Mouse (Mus musculus) right cerebral cortex, postnatal 36 days (tissue): ENCODE data around the gene Polr1b.

Experiments used
- DNase-seq, 2 experiments: peaks; one replicate each; pipeline ENCODE4 v3.0.0; 2022; ENCODE audit warnings: low spot score in 2 of 2, mixed read lengths in 1 of 2

Polr1b gene

GRCm38 (mm10) chr2:129118061-129118460 is 17.3 kb downstream of the Polr1b start:
- no peak for DNase-seq

- no peak for DNase-seq
Observed at GRCm38 (mm10) chr2:129121986-129122385, 21.2 kb downstream of the Polr1b start.

- DNase-seq, result peak; percentile 94 to 98
Observed at GRCm38 (mm10) chr2:129129412-129129929, 28.7 kb downstream of the Polr1b start, which contains the start of gene Chchd5. Chchd5 (plus strand) TSS chr2:129129700.

GRCm38 (mm10) chr2:129129987-129130545 is 29.3 kb downstream of the Polr1b start:
- no peak for DNase-seq

GRCm38 (mm10) chr2:129130776-129131175 is 30.0 kb downstream of the Polr1b start:
- no peak for DNase-seq

- no peak for DNase-seq
Observed at GRCm38 (mm10) chr2:129132231-129132630, 31.4 kb downstream of the Polr1b start.

GRCm38 (mm10) chr2:129133006-129133805 is 32.4 kb downstream of the Polr1b start:
- peak; percentile 82 to 85 for DNase-seq

- DNase-seq, result peak in 1 of 2 experiments; percentile 20
Observed at GRCm38 (mm10) chr2:129139906-129140305, 39.1 kb downstream of the Polr1b start.

GRCm38 (mm10) chr2:129148836-129149235 is 48.0 kb downstream of the Polr1b start:
- no peak for DNase-seq

- no peak for DNase-seq
Observed at GRCm38 (mm10) chr2:129150386-129150785, 49.6 kb downstream of the Polr1b start.

- DNase-seq, result peak in 1 of 2 experiments; percentile 8
Observed at GRCm38 (mm10) chr2:129151111-129151510, 50.3 kb downstream of the Polr1b start.

- DNase-seq, result no peak
Observed at GRCm38 (mm10) chr2:129152751-129153150, 52.0 kb downstream of the Polr1b start.

GRCm38 (mm10) chr2:129164815-129165214 is 64.0 kb downstream of the Polr1b start:
- no peak for DNase-seq

GRCm38 (mm10) chr2:129166466-129167463 is 66.0 kb downstream of the Polr1b start:
- no peak for DNase-seq

- DNase-seq, result no peak
Observed at GRCm38 (mm10) chr2:129173386-129173785, 72.6 kb downstream of the Polr1b start.

GRCm38 (mm10) chr2:129174474-129174873 is 73.7 kb downstream of the Polr1b start:
- DNase-seq, result peak; percentile 22 to 34

- no peak for DNase-seq
Observed at GRCm38 (mm10) chr2:129175636-129176035, 74.8 kb downstream of the Polr1b start.
